Mouse (Mus musculus) embryonic stem cell, embryonic (primary cell): ENCODE measurements at regions not wholly inside any gene's neighbourhood (a gene's known extent, or its start where the extent isn't known, plus 50 kb on each side); places are given as distances from the start of the nearest gene placed in this dataset.

Source experiments
- CTCF ChIA-PET, 4 experiments: fragments of 300-600 bp in 2 of 4; fragments of 350-600 bp in 2 of 4; sonication (Branson Sonifier 250); formaldehyde crosslinking; loops; one replicate each; lab custom pipeline; 2022; ENCODE audit warnings: inconsistent platforms in 2 of 4; lab: Charles Lee
- POLR2A ChIA-PET, 4 experiments: fragments of 300-600 bp in 2 of 4; fragments of 350-600 bp in 2 of 4; sonication (Branson Sonifier 250); formaldehyde crosslinking; loops; one replicate each; lab custom pipeline; 2022; ENCODE audit warnings: antibody characterized with exemption in 4 of 4, inconsistent platforms in 1 of 4; lab: Charles Lee

- ChIA-PET CTCF (interaction anchor here in 2 of 4 experiments (0.6 to 1.5 kb wide), 3 partner anchors 19 to 309 kb away, joined by 3 to 4 read pairs (median 4); partner anchors contain the start of gene Tnfaip3 (in 1 of the 2)), POLR2A (interaction anchor here in 1 of 4 experiments (0.6 kb wide), 1 partner anchor 1992 kb away, joined by 4 read pairs; no protein-coding TSS in a partner anchor)
These were observed 151.6 kb upstream of the Tnfaip3 start for GRCm38 (mm10) chr10:19167101-19167500.

- ChIA-PET POLR2A (no interaction called here), CTCF (no interaction called here)
These were observed 146.6 kb upstream of the Tnfaip3 start for GRCm38 (mm10) chr10:19162104-19162503.

GRCm38 (mm10) chr10:19161149-19161548 is 145.7 kb upstream of the Tnfaip3 start:
- POLR2A ChIA-PET, result no interaction called here
- CTCF ChIA-PET, result interaction anchor here in 1 of 4 experiments (1.1 kb wide), 1 partner anchor 25 kb away, joined by 3 read pairs; no protein-coding TSS in a partner anchor

- POLR2A ChIA-PET, result no interaction called here
These were observed 138.6 kb upstream of the Tnfaip3 start for GRCm38 (mm10) chr10:19154041-19154440.

GRCm38 (mm10) chr10:19152773-19153172 is 137.3 kb upstream of the Tnfaip3 start:
- CTCF ChIA-PET, result no interaction called here
- POLR2A ChIA-PET, result no interaction called here

More at GRCm38 (mm10) chr10:19154041-19154440, 138.6 kb upstream of the Tnfaip3 start:
- CTCF ChIA-PET, result no interaction called here

- CTCF ChIA-PET, result no interaction called here
- POLR2A ChIA-PET, result no interaction called here
These were observed 135.3 kb upstream of the Tnfaip3 start for GRCm38 (mm10) chr10:19150766-19151165.

- CTCF ChIA-PET, result no interaction called here
- POLR2A ChIA-PET, result interaction anchor here in 1 of 4 experiments (0.6 kb wide), 1 partner anchor 385 kb away, joined by 3 read pairs; no protein-coding TSS in a partner anchor
These were observed 134.5 kb upstream of the Tnfaip3 start for GRCm38 (mm10) chr10:19150005-19150404.

GRCm38 (mm10) chr10:19149196-19149869 is 133.9 kb upstream of the Tnfaip3 start:
- CTCF ChIA-PET, result no interaction called here

GRCm38 (mm10) chr10:19141481-19141880 is 126.0 kb upstream of the Tnfaip3 start:
- ChIA-PET POLR2A (interaction anchor here in 1 of 4 experiments (0.7 kb wide), 1 partner anchor 271 kb away, joined by 3 read pairs; no protein-coding TSS in a partner anchor), CTCF (no interaction called here)

More at GRCm38 (mm10) chr10:19149196-19149869, 133.9 kb upstream of the Tnfaip3 start:
- POLR2A ChIA-PET, result interaction anchor here in 1 of 4 experiments (0.6 kb wide), 1 partner anchor 386 kb away, joined by 3 read pairs; no protein-coding TSS in a partner anchor

- ChIA-PET POLR2A (no interaction called here), CTCF (no interaction called here)
These were observed 125.2 kb upstream of the Tnfaip3 start for GRCm38 (mm10) chr10:19140628-19141027.

- POLR2A ChIA-PET, result no interaction called here
- CTCF ChIA-PET, result no interaction called here
These were observed 123.8 kb upstream of the Tnfaip3 start for GRCm38 (mm10) chr10:19139234-19139633.

- CTCF ChIA-PET, result no interaction called here
- POLR2A ChIA-PET, result no interaction called here
These were observed 122.8 kb upstream of the Tnfaip3 start for GRCm38 (mm10) chr10:19138258-19138657.

GRCm38 (mm10) chr10:19127581-19128291 is 112.3 kb upstream of the Tnfaip3 start:
- POLR2A ChIA-PET, result no interaction called here
- CTCF ChIA-PET, result interaction anchor here in 2 of 4 experiments (0.6 to 0.7 kb wide), 2 partner anchors 41 to 391 kb away, joined by 3 to 4 read pairs; no protein-coding TSS in a partner anchor

GRCm38 (mm10) chr10:19126922-19127321 is 111.5 kb upstream of the Tnfaip3 start:
- ChIA-PET POLR2A (no interaction called here), CTCF (no interaction called here)

- CTCF ChIA-PET, result no interaction called here
- POLR2A ChIA-PET, result no interaction called here
These were observed 111.0 kb upstream of the Tnfaip3 start for GRCm38 (mm10) chr10:19126438-19126837.

GRCm38 (mm10) chr10:19123691-19124090 is 108.2 kb upstream of the Tnfaip3 start:
- CTCF ChIA-PET, result interaction anchor here in 1 of 4 experiments (1.2 kb wide), 1 partner anchor 170 kb away, joined by 3 read pairs; no protein-coding TSS in a partner anchor
- POLR2A ChIA-PET, result interaction anchor here in 1 of 4 experiments (0.5 kb wide), 1 partner anchor 1008 kb away, joined by 3 read pairs; no protein-coding TSS in a partner anchor

- CTCF ChIA-PET, result no interaction called here
- POLR2A ChIA-PET, result no interaction called here
These were observed 106.8 kb upstream of the Tnfaip3 start for GRCm38 (mm10) chr10:19122221-19122620.

- POLR2A ChIA-PET, result interaction anchor here in 1 of 4 experiments (0.6 to 1.3 kb wide), 2 partner anchors 27 to 67 kb away, joined by 3 read pairs; no protein-coding TSS in a partner anchor
- CTCF ChIA-PET, result no interaction called here
These were observed 104.0 kb upstream of the Tnfaip3 start for GRCm38 (mm10) chr10:19119281-19120049.
